ENCODE assay signal across 16 mouse cellular contexts in genomic region chr6:85290869-85291824, GRCm38 (mm10). TPM values are rescaled to one million over a fixed set of nuclear protein-coding genes. Genes with fewer than 3 reads are reported as not detected.
A peak's percentile ranks its signal among the peaks of the same experiment; 100 is the strongest.
DNase-seq lines count a peak whose midpoint lies in the region; ATAC-seq and TF ChIP-seq lines count a peak whose summit lies in the region.
"Had no signal": no experiment of that assay in that cellular context is flagged by ENCODE, and none has a peak within 500 bp of the region (broad histone marks: within the 10 kb centered on the region; RNA-seq: fewer than 3 reads in every experiment).

No protein-coding gene starts in this region.

- no peak overlapping the region for H3K9ac ChIP-seq in liver, embryonic 16.5 days (ENCODE audit: low read depth, low read length)
- no peak overlapping the region for H3K9ac ChIP-seq in liver, embryonic 12.5 days
- no peak overlapping the region for H3K9ac ChIP-seq in CH12.LX (ENCODE audit: insufficient read depth, low read depth)
- H3K9ac ChIP-seq: heart, embryonic 15.5 days; hindbrain, embryonic 14.5 days; lung, embryonic 15.5 days had no signal

- no peak overlapping the region for H3K4me3 ChIP-seq in liver, embryonic 16.5 days (ENCODE audit: low read depth, low read length)
- no peak overlapping the region for H3K4me3 ChIP-seq in liver, embryonic 12.5 days
- H3K4me3 ChIP-seq in CH12.LX (replicated peaks in 1 of 3; ENCODE audit: low read depth in 2 of 3, low read length in 2 of 3, poor library complexity in 1 of 3), result no peak overlapping the region
- H3K4me3 ChIP-seq in cortical plate, adult 2 months (ENCODE audit: insufficient read depth, low read length), result no peak overlapping the region
- H3K4me3 ChIP-seq: heart, embryonic 15.5 days; lung, embryonic 15.5 days had no signal

- in situ Hi-C loops in CH12.LX (cut with MboI; ENCODE audit: low pct_ligation_motif_present, low pct_unique_long_range_greater_than_20kb, low sequenced_read_pairs), result no loop called here

- TF ChIP-seq RAD21 in CH12.LX (IDR thresholded peaks at IDR 0.05; ENCODE audit: low read depth, low read length), result peak; percentile 29

- 70% methylated on average over 16 of the region's 16 CpGs for WGBS in liver, embryonic 16.5 days (ENCODE audit: insufficient replicate concordance)
- 74% methylated on average over 16 of the region's 16 CpGs for WGBS in liver, embryonic 12.5 days (ENCODE audit: insufficient replicate concordance)

- H3K4me1 ChIP-seq in liver, embryonic 16.5 days (ENCODE audit: control insufficient read depth, low read depth, low read length), result peaks cover 9% of the 10 kb centered on the region
- H3K4me1 ChIP-seq in liver, embryonic 12.5 days, result peaks cover 35% of the 10 kb centered on the region
- H3K4me1 ChIP-seq in CH12.LX (ENCODE audit: control insufficient read depth in 1 of 2, insufficient read depth in 2 of 2), result peaks cover 6 to 31% of the 10 kb centered on the region in 2 experiments
- peaks cover 6% of the 10 kb centered on the region for H3K4me1 ChIP-seq in cortical plate, adult 2 months (ENCODE audit: control insufficient read depth, insufficient read depth, low read length)

- no peak overlapping the region for H3K4me2 ChIP-seq in liver, embryonic 16.5 days (ENCODE audit: low read depth, low read length)
- no peak overlapping the region for H3K4me2 ChIP-seq in liver, embryonic 12.5 days
- no peak overlapping the region for H3K4me2 ChIP-seq in CH12.LX (ENCODE audit: insufficient read depth, low read depth, poor library complexity, severe bottlenecking)
- H3K4me2 ChIP-seq: heart, embryonic 15.5 days; hindbrain, embryonic 14.5 days; lung, embryonic 15.5 days had no signal

- no peak overlapping the region for H3K27ac ChIP-seq in liver, embryonic 16.5 days (ENCODE audit: low read length)
- H3K27ac ChIP-seq in liver, embryonic 12.5 days, result no peak overlapping the region
- no peak overlapping the region for H3K27ac ChIP-seq in CH12.LX (ENCODE audit: insufficient read depth, low read depth)
- H3K27ac ChIP-seq in cortical plate, adult 2 months (ENCODE audit: insufficient read depth, low read length), result no peak overlapping the region
- H3K27ac ChIP-seq: heart, embryonic 15.5 days; hindbrain, embryonic 14.5 days; lung, embryonic 15.5 days had no signal

- dilution Hi-C loops in CH12.LX (cut with MboI; ENCODE audit: extremely low pct_ligation_motif_present, extremely low pct_unique_long_range_greater_than_20kb, low sequenced_read_pairs), result no loop called here

- TF ChIP-seq EP300 in CH12.LX (IDR thresholded peaks at IDR 0.05; ENCODE audit: low read length), result no peak

- no peaks in the 10 kb centered on the region for H3K36me3 ChIP-seq in liver, embryonic 16.5 days (ENCODE audit: control insufficient read depth, insufficient read depth)
- H3K36me3 ChIP-seq in liver, embryonic 12.5 days, result no peaks in the 10 kb centered on the region
- H3K36me3 ChIP-seq in CH12.LX (replicated peaks in 1 of 2; ENCODE audit: control insufficient read depth in 1 of 2, insufficient read depth in 1 of 2, low read length in 1 of 2), result no peaks in the 10 kb centered on the region
- H3K36me3 ChIP-seq: heart, embryonic 15.5 days; lung, embryonic 15.5 days had no signal

- TF ChIP-seq CTCF in CH12.LX (conservative IDR thresholded peaks at IDR 0.05 in 1 of 2, IDR thresholded peaks at IDR 0.05 in 1 of 2; ENCODE audit: low read depth in 2 of 2, low read length in 2 of 2), result peak; percentile 16 to 48; a peak in 2 of 4 replicates
- peak; percentile 22; the same call in 1 of the 2 replicates for TF ChIP-seq CTCF in cortical plate, adult 2 months (IDR thresholded peaks at IDR 0.05; ENCODE audit: extremely low read depth, insufficient read depth, low read length)

- no peak for TF ChIP-seq POLR2A in CH12.LX (IDR thresholded peaks at IDR 0.05; ENCODE audit: low read depth, low read length)
- no peak for TF ChIP-seq POLR2A in cortical plate, adult 2 months (IDR thresholded peaks at IDR 0.05; ENCODE audit: extremely low read depth, insufficient read depth, low read length)

- H3K27me3 ChIP-seq in liver, embryonic 16.5 days (ENCODE audit: control insufficient read depth, insufficient read depth, low read depth, low read length), result no peaks in the 10 kb centered on the region
- H3K27me3 ChIP-seq in liver, embryonic 12.5 days (replicated peaks), result no peaks in the 10 kb centered on the region
- H3K27me3 ChIP-seq in CH12.LX (replicated peaks), result no peaks in the 10 kb centered on the region
- H3K27me3 ChIP-seq: heart, embryonic 15.5 days; lung, embryonic 15.5 days had no signal

- H3K79me2 ChIP-seq in CH12.LX (replicated peaks; ENCODE audit: control insufficient read depth, extremely low read depth, insufficient read depth, poor library complexity, severe bottlenecking), result no peaks in the 10 kb centered on the region

- ATAC-seq in liver, embryonic 16.5 days (ENCODE audit: low read depth), result peak; percentile 23; the same call in 1 of the 2 replicates
- no peak for ATAC-seq in liver, embryonic 12.5 days

- no peaks in the 10 kb centered on the region for H3K9me3 ChIP-seq in liver, embryonic 16.5 days (replicated peaks; ENCODE audit: control insufficient read depth, low read length)
- H3K9me3 ChIP-seq in liver, embryonic 12.5 days (replicated peaks), result no peaks in the 10 kb centered on the region
- H3K9me3 ChIP-seq in CH12.LX (replicated peaks; ENCODE audit: low read length), result no peaks in the 10 kb centered on the region
- H3K9me3 ChIP-seq: heart, embryonic 15.5 days; lung, embryonic 15.5 days had no signal

- peak; percentile 47 for DNase-seq in 416B (ENCODE audit: low read depth)
- peak; percentile 2 for DNase-seq in CH12.LX (ENCODE audit: extremely low read depth)
- DNase-seq in ovary, postnatal 10 days (ENCODE audit: low spot score), result no peak
- no peak for DNase-seq in frontal cortex, postnatal 10 days (ENCODE audit: low spot score in 2 of 2)
- DNase-seq in retina, postnatal 1 day, result no peak
- DNase-seq: adrenal gland, postnatal 10 days; cerebellum, adult 11 months; embryo, embryonic 11 days; kidney, postnatal 14 days; right cerebral cortex, postnatal 14 days had no signal

TF ChIP-seq in CH12.LX, 34 proteins besides CTCF, POLR2A, EP300 and RAD21:
- TF ChIP-seq ZKSCAN1 (IDR thresholded peaks at IDR 0.05; ENCODE audit: borderline replicate concordance, low read depth, low read length) (no peak), SMC3 (IDR thresholded peaks at IDR 0.05; ENCODE audit: low read depth, low read length) (peak; percentile 12; the same call in 1 of the 2 replicates)

RNA-seq across cellular contexts. Expression of gene Sfxn5, which starts 42.1 kb away (rescaled TPM):
- polyA plus RNA-seq in liver, embryonic 16.5 days (2015; fragmentation: Nextera tagmentation; extraction: Ambion mirVana), result 1.8 and 2.0 TPM in 2 replicates
- 2.6 and 3.1 TPM in 2 replicates for polyA plus RNA-seq in liver, embryonic 12.5 days (2016; fragmentation: Nextera tagmentation; extraction: Ambion mirVana)
- total RNA-seq in CH12.LX (2012; rRNA removed) (0.55 and 0.63 TPM in 2 replicates), CH12.LX (2014; rRNA removed) (0.66 and 0.88 TPM in 2 replicates)
- 0.93 and 1.4 TPM in 2 replicates for polyA plus RNA-seq in CH12.LX (2012; ENCODE audit: insufficient read length, low read depth)
- 163 and 164 TPM in 2 replicates for polyA plus RNA-seq in cortical plate, adult 2 months (2012; rRNA removed)

Comparison
In these comparisons a context has a peak if more than half of its experiments do, and no peak if none do; other contexts are left out.
1. DNase-seq: peak in 416B (single experiment) and CH12.LX (single experiment); none in ovary, postnatal 10 days (single experiment), frontal cortex, postnatal 10 days (0 of 2) and retina, postnatal 1 day (single experiment).
2. RNA of gene Sfxn5, which starts 42.1 kb away (polyA plus RNA-seq): 163 to 164 TPM in cortical plate, adult 2 months; 2.6 to 3.1 TPM in liver, embryonic 12.5 days, 1.8 to 2.0 TPM in liver, embryonic 16.5 days and 0.93 to 1.4 TPM in CH12.LX; every median in the first group is over 10 times any median in the second.